Mouse (Mus musculus) myocyte (in vitro differentiated cells): ENCODE data around the gene Gdpd2.

ENCODE experiments used
- CEBPB ChIP-seq: IDR thresholded peaks from 2 replicates; pipeline ENCODE4 v1.6.1; 2011; ENCODE audit warnings: mild to moderate bottlenecking, moderate library complexity; ENCODE audit not compliant: poor library complexity, insufficient read depth, severe bottlenecking
- MAX ChIP-seq: IDR thresholded peaks from one replicate; pipeline ENCODE4 v1.6.1; 2011; ENCODE audit warnings: low read depth, mild to moderate bottlenecking, control low read depth
- MYOD1 ChIP-seq, 3 experiments: IDR thresholded peaks; one replicate each; pipeline ENCODE4 v1.6.1; 2011; ENCODE audit warnings: control low read depth in 2 of 3, low read depth in 2 of 3, mild to moderate bottlenecking in 2 of 3, moderate library complexity in 1 of 3; ENCODE audit not compliant: insufficient read length in 2 of 3, control insufficient read depth in 1 of 3
- POLR2A ChIP-seq: IDR thresholded peaks from one replicate; pipeline ENCODE4 v1.6.1; 2011; ENCODE audit warnings: low read depth, mild to moderate bottlenecking, control low read depth, moderate library complexity; ENCODE audit not compliant: insufficient read length

GRCm38 (mm10) chrX:100741940-100742339 is 12.3 kb downstream of the Gdpd2 start:
- TF ChIP-seq POLR2A (no peak), MYOD1 (IDR thresholded peaks at IDR 0.05; ENCODE audit: control insufficient read depth in 1 of 3, insufficient read length in 2 of 3, low read depth in 2 of 3) (no peak), MAX (no peak), CEBPB (no peak)
